Mouse (Mus musculus) liver, embryonic 16.5 days (tissue): ENCODE data around the gene Ripply2. TPM values are rescaled to one million over a fixed set of nuclear protein-coding genes. Genes with fewer than 3 reads are reported as not detected.

Experiments used
- ATAC-seq: fragments of 200-750 bp; cut with Nextera tagmentation; 2 replicates; pipeline ENCODE4 v1.8.0; 2017; ENCODE audit warnings: low read depth, mild to moderate bottlenecking, moderate number of reproducible peaks, moderate library complexity
- H3K27ac ChIP-seq: fragments of 300-500 bp; sonication (generic); 2 replicates; pipeline ENCODE4 v1.5.1; 2014; ENCODE audit warnings: mild to moderate bottlenecking, low read length
- H3K27me3 ChIP-seq: fragments of 300-500 bp; sonication (generic); 2 replicates; pipeline ENCODE4 v1.6.1; 2014; ENCODE audit warnings: low read depth, low read length, mixed read lengths; ENCODE audit not compliant: control insufficient read depth, insufficient read depth
- H3K36me3 ChIP-seq: fragments of 300-500 bp; sonication (generic); 2 replicates; pipeline ENCODE4 v1.6.1; 2014; ENCODE audit warnings: mild to moderate bottlenecking; ENCODE audit not compliant: control insufficient read depth, insufficient read depth
- H3K4me1 ChIP-seq: fragments of 300-500 bp; sonication (generic); 2 replicates; pipeline ENCODE4 v1.6.1; 2014; ENCODE audit warnings: low read depth, low read length, mixed read lengths; ENCODE audit not compliant: control insufficient read depth
- H3K4me2 ChIP-seq: fragments of 300-500 bp; sonication (generic); 2 replicates; pipeline ENCODE4 v1.6.1; 2014; ENCODE audit warnings: low read depth, low read length, mixed read lengths
- H3K4me3 ChIP-seq: fragments of 300-500 bp; sonication (generic); 2 replicates; pipeline ENCODE4 v1.5.1; 2014; ENCODE audit warnings: low read depth, mild to moderate bottlenecking, low read length
- H3K9ac ChIP-seq: fragments of 300-500 bp; sonication (generic); 2 replicates; pipeline ENCODE4 v1.6.1; 2014; ENCODE audit warnings: low read depth, low read length
- H3K9me3 ChIP-seq: fragments of 300-500 bp; sonication (generic); replicated peaks from 2 replicates; pipeline ENCODE4 v1.6.1; 2016; ENCODE audit warnings: low read length; ENCODE audit not compliant: control insufficient read depth
- WGBS: fragments of 180-500 bp; shearing (Covaris S2); extraction: QIAGEN DNeasy Blood & Tissue Kit; methylation state at CpG from one replicate; pipeline ENCODE4 v1.1.7; 2014; ENCODE audit not compliant: insufficient replicate concordance; 5-methylcytosine and 5-hydroxymethylcytosine counted together
- polyA plus RNA-seq: library from polyadenylated mRNA; unstranded; fragments of >200 nt; fragmentation: Nextera tagmentation; extraction: Ambion mirVana; gene quantifications from 2 replicates; pipeline ENCODE4 v1.2.1, GENCODE M21; 2015

The Ripply2 gene
- polyA plus RNA-seq, 1 experiment from 2014 or later, result not detected

DNA sequence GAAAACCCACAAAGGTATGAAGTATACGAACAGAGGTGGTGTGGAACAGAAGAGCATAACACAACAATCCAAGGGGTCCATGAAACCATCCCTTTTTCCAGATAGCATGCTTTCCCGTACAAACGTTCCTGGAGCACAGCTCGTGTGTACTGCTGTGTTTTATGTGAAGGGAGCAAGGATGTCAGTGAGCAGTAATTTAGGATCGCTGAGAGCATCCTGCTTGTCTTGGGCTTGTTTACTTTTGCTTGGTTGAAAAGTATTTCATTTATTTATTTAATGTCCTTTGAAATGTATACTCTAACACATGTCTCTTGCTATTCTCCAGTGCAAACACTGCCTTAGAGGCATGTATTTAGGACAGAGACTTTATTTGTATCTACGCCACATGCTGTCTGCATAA, 30.2 kb upstream of the Ripply2 start:
- Histone ChIP-seq H3K9ac (no peak overlapping the region), H3K4me3 (no peak overlapping the region), H3K27me3 (no peaks in the 10 kb centered on the region), H3K27ac (no peak overlapping the region), H3K4me1 (no peaks in the 10 kb centered on the region), H3K9me3 (no peaks in the 10 kb centered on the region), H3K4me2 (no peak overlapping the region), H3K36me3 (no peaks in the 10 kb centered on the region)
- 47% methylated on average over 6 of the region's 6 CpGs for WGBS
- no peak for ATAC-seq

DNA sequence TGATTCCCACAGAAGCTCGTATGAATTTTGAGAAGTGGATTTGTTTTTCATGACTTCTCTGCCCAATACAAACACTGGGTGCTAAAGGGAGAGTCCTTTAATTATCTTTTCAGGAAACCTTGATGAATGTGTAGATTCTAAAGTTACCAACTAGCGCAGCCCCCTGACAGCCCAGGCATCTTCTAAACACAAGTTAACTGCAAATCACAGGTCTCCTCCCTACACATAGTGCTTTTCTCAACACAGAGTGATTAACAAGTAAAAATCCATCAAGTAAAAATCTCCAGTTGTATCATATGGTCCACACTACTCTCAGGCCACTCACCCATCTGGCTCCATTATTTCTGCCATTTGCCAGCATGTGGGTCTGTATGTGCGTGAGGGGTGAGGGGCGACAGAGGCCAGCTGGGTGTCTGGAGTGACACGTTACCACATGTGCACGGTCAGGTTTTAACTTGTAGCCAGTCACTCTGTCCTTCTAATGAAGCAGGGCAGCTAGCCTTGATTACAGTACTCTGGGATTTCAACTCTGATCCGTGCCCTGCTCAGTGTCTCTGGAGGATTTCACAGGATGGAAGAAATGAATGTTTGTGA, 28.5 kb upstream of the Ripply2 start:
- WGBS, result 46% methylated on average over 7 of the region's 7 CpGs
- H3K4me3 ChIP-seq, result no peak overlapping the region
- no peak for ATAC-seq
- no peaks in the 10 kb centered on the region for H3K9me3 ChIP-seq
- no peak overlapping the region for H3K9ac ChIP-seq
- H3K27ac ChIP-seq, result no peak overlapping the region
- no peaks in the 10 kb centered on the region for H3K4me1 ChIP-seq
- no peaks in the 10 kb centered on the region for H3K27me3 ChIP-seq
- H3K36me3 ChIP-seq, result no peaks in the 10 kb centered on the region
- no peak overlapping the region for H3K4me2 ChIP-seq

DNA sequence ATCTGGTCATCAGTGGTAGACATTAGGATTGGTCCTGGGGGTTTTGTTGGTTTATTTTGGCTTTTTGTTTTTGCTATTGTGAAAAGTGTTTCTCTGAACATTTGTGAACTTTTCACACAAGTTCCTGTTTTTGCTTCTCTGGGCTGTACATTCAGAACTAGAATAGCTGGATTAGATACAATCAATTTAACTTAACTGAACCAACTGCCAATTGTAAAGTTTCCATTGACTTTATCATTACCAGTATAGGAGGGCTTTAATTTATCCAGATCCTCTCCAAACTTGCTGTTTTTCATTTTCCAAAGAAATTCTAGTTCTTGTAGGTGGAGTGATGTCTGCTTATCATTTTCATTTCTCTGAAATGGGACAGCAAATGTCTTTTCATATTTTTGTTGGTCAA, 25.5 kb upstream of the Ripply2 start:
- no peak overlapping the region for H3K4me2 ChIP-seq
- no peaks in the 10 kb centered on the region for H3K27me3 ChIP-seq
- no peaks in the 10 kb centered on the region for H3K36me3 ChIP-seq
- no peaks in the 10 kb centered on the region for H3K4me1 ChIP-seq
- no peak for ATAC-seq
- no peak overlapping the region for H3K27ac ChIP-seq
- no peak overlapping the region for H3K4me3 ChIP-seq
- no peak overlapping the region for H3K9ac ChIP-seq
- no peaks in the 10 kb centered on the region for H3K9me3 ChIP-seq

DNA sequence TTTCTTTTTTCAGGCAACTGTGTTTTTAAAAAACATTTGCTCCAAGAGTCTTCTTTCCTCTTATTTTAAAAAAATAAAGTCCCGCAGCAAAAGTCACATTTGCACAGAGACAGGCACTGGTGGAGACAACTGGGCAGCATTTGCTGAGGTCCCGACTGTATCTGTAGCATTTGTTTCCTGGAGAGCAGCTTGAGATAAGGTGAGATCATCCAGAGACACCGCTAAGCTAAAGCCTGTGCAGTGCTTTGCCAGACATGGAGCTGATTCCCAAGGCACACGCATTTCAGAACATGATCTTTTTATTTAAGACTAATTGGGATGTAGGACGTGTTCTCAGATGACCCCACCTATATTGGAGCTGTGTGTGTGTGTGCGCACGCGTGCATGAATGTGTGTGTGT, 23.6 kb upstream of the Ripply2 start:
- Histone ChIP-seq H3K4me1 (no peaks in the 10 kb centered on the region), H3K36me3 (no peaks in the 10 kb centered on the region), H3K27me3 (no peaks in the 10 kb centered on the region), H3K4me3 (no peak overlapping the region), H3K27ac (no peak overlapping the region), H3K9ac (no peak overlapping the region), H3K9me3 (no peaks in the 10 kb centered on the region), H3K4me2 (no peak overlapping the region)
- ATAC-seq, result no peak
- 62% methylated on average over 8 of the region's 8 CpGs for WGBS

DNA sequence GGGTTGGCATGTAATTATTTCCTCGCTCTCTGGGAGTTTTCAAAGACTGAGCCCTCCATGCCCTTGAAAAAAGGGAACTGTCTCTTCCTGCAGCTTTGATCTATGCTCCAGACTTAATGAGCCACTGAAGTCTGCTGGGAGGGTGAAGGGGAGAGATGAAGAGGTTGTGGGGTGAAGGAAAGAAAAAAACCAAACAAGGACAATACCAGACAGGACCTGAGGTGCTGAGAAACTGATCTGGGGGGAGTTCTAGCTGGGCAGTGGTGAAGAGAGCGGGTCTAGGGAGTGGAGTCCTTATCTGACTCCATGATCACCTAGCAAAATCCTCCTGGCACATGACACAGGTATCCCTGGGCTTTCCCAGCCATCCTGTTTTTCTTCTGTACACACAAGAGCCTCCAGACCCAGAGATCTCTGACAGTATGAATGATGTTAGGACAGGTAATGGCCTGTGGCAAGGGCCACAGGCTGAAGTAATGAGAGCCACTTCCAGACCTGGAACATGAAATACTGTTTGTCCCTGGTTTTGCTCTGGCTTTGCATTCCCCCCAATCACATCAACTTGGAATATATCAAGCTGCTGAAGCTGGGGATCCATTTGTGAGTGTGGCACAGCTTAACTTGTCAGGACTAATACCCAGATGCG, 18.2 kb upstream of the Ripply2 start:
- Histone ChIP-seq H3K9me3 (no peaks in the 10 kb centered on the region), H3K36me3 (no peaks in the 10 kb centered on the region), H3K27ac (no peak overlapping the region), H3K4me3 (no peak overlapping the region), H3K9ac (no peak overlapping the region), H3K4me1 (no peaks in the 10 kb centered on the region), H3K4me2 (no peak overlapping the region), H3K27me3 (no peaks in the 10 kb centered on the region)
- WGBS, result 41% methylated on average over 3 of the region's 3 CpGs
- ATAC-seq, result no peak

DNA sequence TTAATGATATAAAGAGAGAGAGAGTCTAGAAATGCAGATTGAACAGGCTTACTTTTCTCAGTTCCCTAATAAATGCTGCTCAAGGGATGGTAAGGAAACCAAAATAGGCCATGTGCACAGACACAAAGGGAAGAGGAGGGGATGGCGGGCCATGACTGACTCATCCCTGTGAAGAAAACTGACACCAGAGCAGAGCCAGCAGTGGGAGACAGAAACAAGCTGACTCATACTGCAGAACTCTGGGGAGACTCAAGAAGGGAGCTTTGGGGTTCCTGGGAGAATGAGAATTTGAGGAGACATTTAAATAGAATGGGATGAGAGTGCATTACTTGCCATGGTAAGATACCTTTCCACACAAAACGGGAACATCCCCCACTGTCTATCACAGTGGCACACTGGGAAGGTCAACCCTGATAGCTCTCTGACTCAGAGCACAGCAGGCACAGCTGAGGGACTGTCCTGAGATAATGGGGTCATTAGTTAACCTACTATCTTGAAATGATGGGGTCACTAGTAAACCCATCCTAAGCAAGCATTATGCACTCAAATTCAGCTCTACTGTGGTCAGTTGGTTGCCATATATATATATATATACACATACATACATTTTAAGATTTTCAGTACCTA, 15.3 kb upstream of the Ripply2 start:
- no peaks in the 10 kb centered on the region for H3K4me1 ChIP-seq
- H3K4me2 ChIP-seq, result no peak overlapping the region
- no peak for ATAC-seq
- H3K36me3 ChIP-seq, result no peaks in the 10 kb centered on the region
- H3K4me3 ChIP-seq, result no peak overlapping the region
- WGBS, result 33% methylated on average over 2 of the region's 2 CpGs
- no peaks in the 10 kb centered on the region for H3K27me3 ChIP-seq
- H3K27ac ChIP-seq, result no peak overlapping the region
- H3K9ac ChIP-seq, result no peak overlapping the region
- no peaks in the 10 kb centered on the region for H3K9me3 ChIP-seq

DNA sequence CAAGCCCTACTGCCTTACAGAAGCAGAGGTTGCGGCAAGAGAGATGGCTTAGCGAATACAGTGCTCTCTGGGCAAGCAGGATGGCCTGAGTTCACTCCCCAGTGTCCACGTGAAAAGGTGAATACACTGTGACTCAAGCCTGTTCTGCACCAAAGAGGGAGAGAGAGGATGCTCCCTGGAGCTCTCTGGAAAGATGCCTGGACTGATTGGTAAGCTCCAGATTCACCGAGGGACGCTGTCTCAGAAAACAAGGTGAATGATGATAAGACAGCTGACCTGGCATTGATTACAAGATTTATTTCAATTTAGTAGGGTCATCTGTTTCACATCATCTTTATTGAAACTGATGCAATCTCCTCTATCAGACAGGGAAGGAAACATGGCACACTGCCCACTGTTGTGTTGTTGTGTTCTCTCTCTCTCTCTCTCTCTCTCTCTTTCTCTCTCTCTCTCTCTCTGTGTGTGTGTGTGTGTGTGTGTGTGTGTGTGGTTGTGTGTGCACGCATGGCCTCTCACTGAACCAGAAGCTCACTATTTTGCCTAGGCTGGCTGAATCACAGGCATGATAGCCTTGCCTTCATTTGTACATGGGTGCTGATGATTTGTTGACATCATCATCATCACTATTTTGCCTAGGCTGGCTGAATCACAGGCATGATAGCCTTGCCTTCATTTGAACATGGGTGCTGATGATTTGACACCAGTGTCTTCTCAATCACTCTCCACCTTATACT, 10.5 kb upstream of the Ripply2 start:
- WGBS, result 63% methylated on average over 6 of the region's 6 CpGs
- no peaks in the 10 kb centered on the region for H3K36me3 ChIP-seq
- no peaks in the 10 kb centered on the region for H3K9me3 ChIP-seq
- no peak overlapping the region for H3K4me3 ChIP-seq
- no peak overlapping the region for H3K9ac ChIP-seq
- H3K4me1 ChIP-seq, result no peaks in the 10 kb centered on the region
- H3K27me3 ChIP-seq, result no peaks in the 10 kb centered on the region
- H3K4me2 ChIP-seq, result no peak overlapping the region
- no peak overlapping the region for H3K27ac ChIP-seq
- ATAC-seq, result no peak

DNA sequence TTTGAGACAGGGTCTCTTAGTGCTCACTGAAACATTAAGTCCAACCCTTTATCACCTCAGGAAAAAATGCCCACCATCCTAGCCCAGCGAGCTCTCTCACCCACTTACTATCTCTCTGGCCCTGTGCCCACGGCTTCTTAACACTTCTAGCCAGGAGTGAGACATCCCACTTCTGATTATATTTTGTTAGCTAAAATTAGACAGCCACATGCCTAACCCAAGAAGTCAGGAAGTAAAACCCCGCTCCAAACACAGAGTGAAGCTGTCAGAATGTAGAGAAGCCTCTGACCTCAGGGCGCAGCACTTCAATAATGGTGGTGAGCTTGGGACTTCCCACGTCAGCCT, 9.9 kb upstream of the Ripply2 start:
- H3K9me3 ChIP-seq, result no peaks in the 10 kb centered on the region
- no peaks in the 10 kb centered on the region for H3K4me1 ChIP-seq
- H3K9ac ChIP-seq, result no peak overlapping the region
- no peak overlapping the region for H3K27ac ChIP-seq
- no peak for ATAC-seq
- H3K4me3 ChIP-seq, result no peak overlapping the region
- H3K4me2 ChIP-seq, result no peak overlapping the region
- no peaks in the 10 kb centered on the region for H3K27me3 ChIP-seq
- H3K36me3 ChIP-seq, result no peaks in the 10 kb centered on the region
- 46% methylated on average over 5 of the region's 5 CpGs for WGBS

DNA sequence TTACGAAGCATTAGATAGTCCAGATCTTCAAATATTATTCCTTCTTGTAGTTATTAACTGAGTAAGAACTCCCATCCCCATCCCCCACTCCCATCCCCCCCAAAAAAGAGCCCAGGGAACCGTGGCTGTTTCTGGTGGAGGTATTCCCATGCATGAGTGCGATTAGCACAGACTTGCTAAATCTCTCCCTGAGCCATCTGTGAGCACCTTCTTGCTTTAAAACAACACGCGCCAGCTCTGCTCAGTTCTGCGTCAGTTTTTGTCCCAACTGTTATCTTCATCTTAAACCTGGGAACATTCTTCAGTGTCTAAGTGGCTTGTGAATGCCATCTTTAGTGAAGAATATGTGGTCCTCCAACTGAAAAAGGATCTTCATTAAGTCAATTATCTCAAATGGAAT, 6.8 kb upstream of the Ripply2 start:
- Histone ChIP-seq H3K4me3 (no peak overlapping the region), H3K4me2 (no peak overlapping the region), H3K4me1 (no peaks in the 10 kb centered on the region), H3K36me3 (no peaks in the 10 kb centered on the region), H3K27ac (no peak overlapping the region), H3K27me3 (peaks cover 2% of the 10 kb centered on the region; the same call in 1 of the 2 replicates), H3K9me3 (no peaks in the 10 kb centered on the region), H3K9ac (no peak overlapping the region)
- 44% methylated on average over 6 of the region's 6 CpGs for WGBS
- ATAC-seq, result no peak
